Mouse (Mus musculus) thymus, postnatal 4 days (tissue): Measurements from ENCODE around the gene Pcyt1a.
"Not testable (repeated sequence)": the region's sequence is repeated elsewhere in the genome, so short reads cannot be mapped to it uniquely, and the experiment has no call there.

Experiments used
- DNase-seq: peaks from one replicate; pipeline ENCODE4 v3.0.0; 2021

Gene Pcyt1a

GRCm38 (mm10) chr16:32434066-32434465, 3.3 kb downstream of the Pcyt1a start:
- peak; percentile 65 for DNase-seq

DNA sequence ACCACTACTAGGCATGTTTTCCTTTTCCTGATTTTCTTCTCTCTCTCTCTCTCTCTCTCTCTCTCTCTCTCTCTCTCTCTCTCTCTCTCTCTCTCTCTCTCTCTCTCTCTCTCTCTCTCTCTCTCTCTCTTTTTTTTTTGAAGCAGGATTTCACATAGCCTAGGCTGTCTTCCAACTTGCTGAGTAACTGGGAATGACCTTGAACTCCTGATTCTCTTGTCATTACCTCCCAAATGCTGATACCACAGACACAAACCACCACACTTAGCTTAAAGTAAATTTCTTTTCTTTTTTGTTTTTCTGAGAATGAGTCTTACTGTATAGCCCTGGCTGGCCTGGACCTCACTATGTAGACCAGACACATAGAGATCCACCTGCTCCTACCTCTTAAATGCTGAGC, 4.0 kb downstream of the Pcyt1a start:
- no peak for DNase-seq

- DNase-seq, result no peak
Observed at GRCm38 (mm10) chr16:32436657-32437056, 5.9 kb downstream of the Pcyt1a start.

GRCm38 (mm10) chr16:32437266-32437665, 6.5 kb downstream of the Pcyt1a start:
- DNase-seq, result no peak

- DNase-seq, result no peak
Observed at GRCm38 (mm10) chr16:32441432-32441831, 10.7 kb downstream of the Pcyt1a start.

DNA sequence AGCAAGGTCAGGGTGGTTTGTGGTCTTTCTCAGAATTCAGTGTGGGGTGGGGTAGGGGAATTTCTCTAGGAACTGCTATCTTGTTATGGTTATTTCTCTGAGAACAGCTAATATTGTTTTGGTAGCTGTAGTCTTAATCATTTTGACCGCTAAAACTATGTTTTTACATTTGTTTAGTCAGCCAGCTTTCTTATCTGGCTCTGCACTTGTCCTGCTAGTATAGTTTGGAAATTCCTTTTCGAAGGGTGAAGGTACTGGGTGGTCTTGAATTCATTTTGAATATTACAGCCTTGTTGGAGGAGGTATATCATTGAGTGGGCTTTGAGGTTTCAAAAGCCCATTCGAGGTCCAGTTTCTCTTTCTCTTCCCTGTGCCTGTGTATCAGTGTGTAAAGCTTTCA, 13.9 kb downstream of the Pcyt1a start:
- DNase-seq, result not testable (repeated sequence)

- DNase-seq, result no peak
Observed at GRCm38 (mm10) chr16:32445558-32445957, 14.8 kb downstream of the Pcyt1a start.

- no peak for DNase-seq
Observed at GRCm38 (mm10) chr16:32446563-32447138, 15.9 kb downstream of the Pcyt1a start.

- DNase-seq, result no peak
Observed at GRCm38 (mm10) chr16:32449665-32450064, 18.9 kb downstream of the Pcyt1a start.

GRCm38 (mm10) chr16:32450133-32450532, 19.4 kb downstream of the Pcyt1a start:
- no peak for DNase-seq

DNA sequence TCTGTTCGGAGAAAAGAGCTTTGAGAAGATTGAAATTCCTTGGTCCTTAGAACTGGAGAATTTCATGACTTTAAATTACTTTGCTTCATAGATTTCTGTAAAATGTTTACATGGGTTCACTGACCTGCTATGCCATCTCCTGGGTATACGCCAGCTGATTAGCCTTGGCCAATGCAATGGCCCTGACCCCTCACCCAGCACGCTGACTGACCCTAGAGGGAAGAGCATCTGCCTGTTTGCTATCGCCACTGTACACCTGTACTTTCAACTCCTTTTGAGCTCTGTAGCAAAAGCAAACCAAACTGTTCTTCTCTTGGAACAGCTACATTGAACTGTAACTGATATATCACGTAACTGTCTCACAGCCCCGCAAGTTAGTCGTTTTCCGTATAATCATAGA, 22.4 kb downstream of the Pcyt1a start:
- DNase-seq, result no peak

- DNase-seq, result no peak
Observed at GRCm38 (mm10) chr16:32454646-32455045, 23.9 kb downstream of the Pcyt1a start.

DNA sequence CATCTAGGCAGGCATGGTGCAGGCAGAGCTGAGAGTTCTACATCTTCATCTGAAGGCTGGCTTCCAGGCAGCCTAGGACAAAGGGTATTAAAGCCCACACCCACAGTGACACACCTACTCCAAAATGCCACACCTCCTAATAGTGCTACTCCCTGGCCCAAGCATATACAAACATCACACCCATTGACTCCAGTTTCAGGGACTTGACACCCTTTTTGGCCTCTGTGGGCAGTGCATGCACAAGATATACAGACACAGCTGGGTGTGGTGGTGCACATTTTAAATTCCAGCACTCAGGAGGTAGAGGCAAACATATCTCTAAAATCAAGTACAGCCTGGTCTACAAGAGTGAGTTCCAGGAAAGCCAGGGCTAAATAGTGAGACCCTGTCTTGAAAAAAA, 25.4 kb downstream of the Pcyt1a start:
- no peak for DNase-seq

- no peak for DNase-seq
Observed at GRCm38 (mm10) chr16:32456761-32457160, 26.0 kb downstream of the Pcyt1a start.

- DNase-seq, result peak; percentile 39
Observed at GRCm38 (mm10) chr16:32457589-32458386, 27.1 kb downstream of the Pcyt1a start.

DNA sequence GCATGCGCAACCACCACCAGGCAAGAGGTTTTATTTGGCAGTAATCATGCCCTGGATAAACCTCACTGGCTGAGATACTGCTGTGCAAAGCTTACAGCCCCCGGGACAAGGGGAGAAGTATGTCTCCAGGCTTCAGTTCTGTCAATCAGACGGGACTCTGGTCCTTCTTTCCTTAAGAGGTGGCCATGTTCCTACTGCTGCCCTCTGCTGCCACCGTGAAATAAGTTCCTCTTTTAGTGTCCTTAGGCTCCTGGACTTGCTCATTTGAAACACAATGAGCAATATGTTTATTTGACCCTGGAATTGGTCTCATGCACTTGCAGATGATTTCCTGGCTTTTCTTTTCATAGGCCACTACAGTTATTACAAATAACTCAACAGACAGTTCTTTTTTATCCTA, 29.8 kb downstream of the Pcyt1a start:
- no peak for DNase-seq

DNA sequence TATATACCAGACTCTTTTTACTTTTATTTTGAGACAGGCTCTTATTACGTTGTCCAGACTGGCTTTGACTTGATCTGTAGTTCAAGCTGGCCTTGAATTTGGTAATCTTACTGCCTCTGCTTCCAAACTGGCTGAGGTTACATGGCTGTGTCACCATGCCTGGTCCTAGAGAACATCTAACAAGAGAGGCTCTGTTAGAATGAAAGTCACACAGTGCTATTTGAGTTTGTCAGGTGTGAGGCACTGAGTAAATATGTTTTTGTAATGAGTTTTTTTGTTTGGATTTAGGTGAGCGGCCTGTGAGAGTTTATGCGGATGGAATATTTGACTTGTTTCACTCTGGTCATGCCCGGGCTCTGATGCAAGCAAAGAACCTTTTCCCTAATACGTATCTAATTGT, 31.0 kb downstream of the Pcyt1a start:
- DNase-seq, result no peak

DNA sequence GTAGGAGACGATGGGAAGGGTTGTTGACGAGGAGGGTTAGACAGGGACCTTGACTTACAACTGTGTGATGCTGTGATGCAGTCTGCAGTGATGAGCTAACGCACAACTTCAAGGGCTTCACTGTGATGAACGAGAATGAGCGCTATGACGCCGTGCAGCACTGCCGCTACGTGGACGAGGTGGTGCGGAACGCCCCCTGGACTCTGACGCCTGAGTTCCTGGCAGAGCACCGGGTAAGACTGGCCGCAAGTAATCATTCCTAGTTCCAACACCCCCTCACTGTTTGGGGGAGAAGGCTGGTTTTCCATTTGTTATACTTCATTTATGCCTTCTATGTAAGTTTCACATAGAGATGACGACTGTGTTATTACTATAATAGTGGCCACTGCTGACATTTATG, 32.2 kb downstream of the Pcyt1a start:
- DNase-seq, result no peak

DNA sequence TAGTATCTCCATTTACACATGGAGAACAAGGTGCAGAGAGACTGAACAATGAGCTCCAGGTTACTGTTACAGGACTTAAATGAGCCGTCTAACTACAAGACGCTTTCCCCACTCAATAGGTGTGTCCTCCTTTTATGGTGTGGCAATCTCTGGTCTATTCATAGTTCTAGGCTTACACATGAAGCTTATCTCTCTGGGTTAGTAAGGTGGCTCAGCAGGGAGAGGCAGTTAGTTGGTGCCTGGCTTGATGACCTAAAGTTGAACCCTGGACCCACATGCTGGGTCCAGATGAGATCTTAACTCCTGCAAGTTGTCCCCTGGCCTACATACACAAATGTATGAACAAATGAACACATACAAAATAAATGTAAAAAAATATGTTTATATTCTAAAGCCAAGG, 32.7 kb downstream of the Pcyt1a start:
- no peak for DNase-seq

DNA sequence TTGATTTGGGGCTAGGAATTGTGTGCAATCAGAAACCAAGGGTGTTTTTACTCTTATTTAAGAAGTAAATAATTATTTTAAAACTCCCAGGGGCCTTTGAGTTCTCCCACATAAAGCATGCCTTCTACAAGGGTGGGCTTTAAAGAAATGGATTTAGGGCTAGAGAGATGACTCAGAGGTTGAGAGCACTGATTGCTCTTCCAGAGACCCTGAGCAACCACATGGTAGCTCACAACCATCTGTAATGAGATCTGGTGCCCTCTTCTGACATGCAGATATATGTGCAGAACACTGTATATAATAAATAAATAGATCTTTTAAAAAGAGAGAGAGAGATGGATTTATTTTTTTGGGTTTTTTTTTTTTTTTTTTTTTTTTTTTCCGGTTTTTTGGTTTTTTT, 34.2 kb downstream of the Pcyt1a start:
- DNase-seq, result no peak

DNA sequence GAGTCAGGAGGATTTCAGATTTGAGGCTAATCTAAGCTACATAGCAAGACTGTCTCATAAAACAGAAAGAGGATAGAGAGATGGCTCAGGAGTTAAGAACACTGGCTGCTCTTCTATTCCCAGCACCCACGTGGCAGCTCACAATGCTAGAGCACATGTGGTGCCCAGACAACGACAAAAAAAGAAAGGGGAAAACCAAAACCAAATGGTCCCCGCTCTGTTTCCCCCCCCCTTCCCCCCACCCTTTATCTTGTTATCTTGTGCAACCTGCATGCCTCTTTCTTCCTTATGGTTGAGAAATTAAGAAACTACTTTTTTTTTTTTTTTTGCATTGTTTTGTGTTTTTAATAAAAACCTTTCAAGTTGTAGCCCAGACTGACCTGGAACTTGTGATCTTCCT, 37.8 kb downstream of the Pcyt1a start:
- DNase-seq, result no peak

- DNase-seq, result no peak
Observed at GRCm38 (mm10) chr16:32469404-32470105, 38.8 kb downstream of the Pcyt1a start.

DNA sequence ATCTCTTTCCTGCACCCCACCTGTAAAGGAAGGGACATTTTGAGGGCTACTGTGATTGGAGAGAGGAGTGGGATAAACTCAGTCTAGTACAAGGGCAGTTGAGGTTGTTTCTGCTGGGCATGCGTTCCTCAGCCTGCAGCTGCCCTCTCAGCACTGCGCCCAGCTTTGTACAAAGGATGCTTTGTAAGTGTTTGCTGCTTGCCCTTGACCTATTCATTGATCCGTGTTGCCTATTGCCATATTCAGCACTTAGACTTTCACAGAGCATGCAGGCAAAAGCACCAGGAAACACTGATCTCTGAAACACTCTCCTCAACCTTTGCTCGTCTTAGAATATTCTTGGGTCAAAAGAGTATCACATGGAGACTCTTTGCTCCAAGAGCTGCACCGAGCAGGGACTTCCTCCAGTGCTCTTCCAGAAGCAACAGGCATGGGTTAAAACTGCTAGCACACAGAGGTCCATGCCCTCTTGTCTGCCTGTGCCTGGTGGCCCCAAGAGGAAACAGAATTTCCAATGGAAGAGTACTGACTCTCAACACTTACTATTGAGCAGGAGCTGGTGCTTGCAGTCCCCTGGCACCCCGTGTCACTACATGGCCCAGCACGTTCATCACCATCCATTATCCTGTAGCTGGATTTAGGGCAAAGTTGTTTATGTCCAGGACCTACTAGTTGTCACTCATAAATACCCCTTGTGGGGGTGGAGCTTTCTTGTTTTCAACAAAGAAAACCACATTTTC, 41.7 kb downstream of the Pcyt1a start:
- DNase-seq, result no peak
